Mouse (Mus musculus): ENCODE measurements at regions not wholly inside any gene's neighbourhood (a gene's known extent, or its start where the extent isn't known, plus 50 kb on each side); places are given as distances from the start of the nearest gene placed in this dataset.

- H3K4me3 ChIP-seq (replicated peaks) = no peak overlapping the region
These were observed 54.9 kb upstream of the Akap13 start for GRCm38 (mm10) chr7:75400471-75400870.

DNA sequence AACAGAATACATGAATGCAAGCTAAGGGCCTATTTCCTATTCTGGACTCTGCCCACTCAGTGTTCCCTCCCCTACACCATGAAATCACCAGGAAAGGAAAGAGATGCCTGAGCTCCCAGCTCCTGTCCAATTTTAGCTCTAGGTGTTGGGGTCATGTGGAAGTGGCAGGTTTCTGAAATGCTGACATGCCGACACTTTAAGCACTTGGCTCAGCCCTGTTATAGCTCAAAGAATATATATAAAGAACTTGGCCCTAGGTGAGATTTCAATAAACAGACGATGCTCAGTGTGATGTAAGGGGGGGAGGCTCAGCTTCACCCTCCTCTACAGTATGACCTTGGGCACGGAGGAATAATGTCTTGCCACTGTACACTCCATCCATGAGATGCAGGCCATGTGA is 50.4 kb upstream of the Akap13 start:
- no peak overlapping the region for H3K27ac ChIP-seq
- H3K4me3 ChIP-seq (replicated peaks) = no peak overlapping the region
- H3K36me3 ChIP-seq = no peaks in the 10 kb centered on the region
- WGBS (ENCODE audit: insufficient replicate concordance) = 49% methylated on average over 3 of the region's 3 CpGs
- no peaks in the 10 kb centered on the region for H3K9me3 ChIP-seq (replicated peaks)
- ATAC-seq (ENCODE audit: low read depth) (no peak), DNase-seq (no peak)
- no peak overlapping the region for H3K9ac ChIP-seq
- no peaks in the 10 kb centered on the region for H3K27me3 ChIP-seq
- H3K4me2 ChIP-seq = no peak overlapping the region
- H3K4me1 ChIP-seq (replicated peaks) = no peaks in the 10 kb centered on the region

More at GRCm38 (mm10) chr7:75400471-75400870, 54.9 kb upstream of the Akap13 start:
- Histone ChIP-seq H3K36me3 (no peaks in the 10 kb centered on the region), H3K27ac (no peak overlapping the region), H3K9ac (no peak overlapping the region), H3K4me2 (no peak overlapping the region), H3K4me1 (replicated peaks) (no peaks in the 10 kb centered on the region), H3K9me3 (replicated peaks) (no peaks in the 10 kb centered on the region), H3K27me3 (no peaks in the 10 kb centered on the region)
- DNase-seq (no peak), ATAC-seq (ENCODE audit: low read depth) (no peak)
- WGBS (ENCODE audit: insufficient replicate concordance) = 62% methylated on average over 2 of the region's 2 CpGs

Measured in liver, embryonic 13.5 days (tissue).